Mouse (Mus musculus) intestine, embryonic 15.5 days (tissue): ENCODE measurements around the gene Slc25a40. TPM values are rescaled to one million over a fixed set of nuclear protein-coding genes. Genes with fewer than 3 reads are reported as not detected.

ENCODE experiments used
- ATAC-seq: fragments of 200-750 bp; cut with Nextera tagmentation; 2 replicates; pipeline ENCODE4 v1.8.0; 2017; ENCODE audit warnings: moderate TSS enrichment, moderate library complexity
- H3K27ac ChIP-seq: fragments of 300-500 bp; sonication (generic); 2 replicates; pipeline ENCODE4 v1.5.1; 2015; ENCODE audit warnings: mild to moderate bottlenecking, inconsistent platforms
- H3K27me3 ChIP-seq: fragments of 300-500 bp; sonication (generic); replicated peaks from 2 replicates; pipeline ENCODE4 v1.6.1; 2015; ENCODE audit warnings: inconsistent platforms
- H3K36me3 ChIP-seq: fragments of 300-500 bp; sonication (generic); 2 replicates; pipeline ENCODE4 v1.6.1; 2015; ENCODE audit warnings: inconsistent platforms
- H3K4me1 ChIP-seq: fragments of 300-500 bp; sonication (generic); replicated peaks from 2 replicates; pipeline ENCODE4 v1.6.1; 2015; ENCODE audit warnings: inconsistent platforms
- H3K4me2 ChIP-seq: fragments of 300-500 bp; sonication (generic); replicated peaks from 2 replicates; pipeline ENCODE4 v1.6.1; 2015; ENCODE audit warnings: mild to moderate bottlenecking, inconsistent platforms
- H3K4me3 ChIP-seq: fragments of 300-500 bp; sonication (generic); replicated peaks from 2 replicates; pipeline ENCODE4 v1.5.1; 2015; ENCODE audit warnings: inconsistent platforms
- H3K9ac ChIP-seq: fragments of 300-500 bp; sonication (generic); 2 replicates; pipeline ENCODE4 v1.6.1; 2015; ENCODE audit warnings: inconsistent platforms
- H3K9me3 ChIP-seq: fragments of 300-500 bp; sonication (generic); 2 replicates; pipeline ENCODE4 v1.6.1; 2016; ENCODE audit warnings: inconsistent platforms
- WGBS: fragments of 180-500 bp; shearing (Covaris S2); methylation state at CpG from one replicate; pipeline ENCODE4 v1.1.7; 2015; 5-methylcytosine and 5-hydroxymethylcytosine counted together
- polyA plus RNA-seq: library from polyadenylated mRNA; unstranded; fragments of >200 nt; fragmentation: Nextera tagmentation; extraction: Ambion mirVana; gene quantifications from 2 replicates; pipeline ENCODE4 v1.2.1, GENCODE M21; 2015

Slc25a40 gene
- 9.2 and 10.1 TPM in 2 replicates for polyA plus RNA-seq

- under 1% methylated on average over 91 of the region's 93 CpGs for WGBS
- peak within 1 kb of the TSS; percentile 69 for H3K4me2 ChIP-seq
- H3K4me1 ChIP-seq = peaks cover 6% of the 10 kb centered on the region; the same call in 1 of the 2 replicates
- peak within 1 kb of the TSS; percentile 86 for H3K27ac ChIP-seq
- ATAC-seq = peak; percentile 98
- peaks cover 3% of the 10 kb centered on the region; the same call in 1 of the 2 replicates for H3K36me3 ChIP-seq
- H3K4me3 ChIP-seq = peak within 1 kb of the TSS; percentile 84
- H3K27me3 ChIP-seq = no peaks in the 10 kb centered on the region
- H3K9ac ChIP-seq = peak within 1 kb of the TSS; percentile 90
- no peaks in the 10 kb centered on the region for H3K9me3 ChIP-seq
These were observed at the start of gene Slc25a40, which contains the start of gene Dbf4 for GRCm38 (mm10) chr5:8422157-8422931. TSS of gene Slc25a40 (plus strand) at chr5:8422850. TSS of gene Dbf4 (minus strand) at chr5:8422716.

- Histone ChIP-seq H3K36me3 (no peaks in the 10 kb centered on the region), H3K4me2 (no peak overlapping the region), H3K4me3 (no peak overlapping the region), H3K9me3 (no peaks in the 10 kb centered on the region), H3K27me3 (0 out of 2 replicates have a peak, but pooled peaks cover 2% of the 10 kb centered on the region), H3K27ac (no peak overlapping the region), H3K9ac (no peak overlapping the region), H3K4me1 (no peaks in the 10 kb centered on the region)
- no peak for ATAC-seq
- WGBS = 73% methylated on average over 4 of the region's 4 CpGs
These were observed 49.2 kb upstream of the Slc25a40 start for GRCm38 (mm10) chr5:8373415-8373814.

GRCm38 (mm10) chr5:8374297-8374906, 48.2 kb upstream of the Slc25a40 start:
- H3K27ac ChIP-seq = no peak overlapping the region
- 77% methylated on average over 5 of the region's 5 CpGs for WGBS
- H3K36me3 ChIP-seq = no peaks in the 10 kb centered on the region
- H3K9ac ChIP-seq = no peak overlapping the region
- no peak for ATAC-seq
- H3K9me3 ChIP-seq = no peaks in the 10 kb centered on the region
- no peaks in the 10 kb centered on the region for H3K4me1 ChIP-seq
- no peaks in the 10 kb centered on the region for H3K27me3 ChIP-seq
- H3K4me2 ChIP-seq = no peak overlapping the region
- H3K4me3 ChIP-seq = no peak overlapping the region

GRCm38 (mm10) chr5:8393891-8394583, 28.6 kb upstream of the Slc25a40 start:
- no peak for ATAC-seq
- H3K27ac ChIP-seq = no peak overlapping the region
- H3K4me3 ChIP-seq = no peak overlapping the region
- H3K4me2 ChIP-seq = no peak overlapping the region
- 79% methylated on average over 1 of the region's 1 CpGs for WGBS
- H3K36me3 ChIP-seq = peaks cover 10% of the 10 kb centered on the region
- H3K27me3 ChIP-seq = no peaks in the 10 kb centered on the region
- no peaks in the 10 kb centered on the region for H3K4me1 ChIP-seq
- H3K9me3 ChIP-seq = no peaks in the 10 kb centered on the region
- H3K9ac ChIP-seq = no peak overlapping the region

- WGBS = 94% methylated on average over 13 of the region's 13 CpGs
- Histone ChIP-seq H3K4me1 (no peaks in the 10 kb centered on the region), H3K9me3 (no peaks in the 10 kb centered on the region), H3K27ac (no peak overlapping the region), H3K9ac (no peak overlapping the region), H3K4me2 (no peak overlapping the region), H3K4me3 (no peak overlapping the region), H3K36me3 (peaks cover 12% of the 10 kb centered on the region), H3K27me3 (no peaks in the 10 kb centered on the region)
- ATAC-seq = no peak
These were observed 24.9 kb upstream of the Slc25a40 start for GRCm38 (mm10) chr5:8397587-8398249.

GRCm38 (mm10) chr5:8408746-8409145, 13.9 kb upstream of the Slc25a40 start:
- no peak overlapping the region for H3K27ac ChIP-seq
- H3K4me1 ChIP-seq = no peaks in the 10 kb centered on the region
- peaks cover 10% of the 10 kb centered on the region for H3K36me3 ChIP-seq
- no peak overlapping the region for H3K4me3 ChIP-seq
- H3K4me2 ChIP-seq = no peak overlapping the region
- WGBS = 91% methylated on average over 4 of the region's 4 CpGs
- no peak overlapping the region for H3K9ac ChIP-seq
- no peaks in the 10 kb centered on the region for H3K27me3 ChIP-seq
- H3K9me3 ChIP-seq = no peaks in the 10 kb centered on the region
- ATAC-seq = no peak

- Histone ChIP-seq H3K27ac (no peak overlapping the region), H3K9ac (no peak overlapping the region), H3K4me3 (no peak overlapping the region), H3K4me1 (no peaks in the 10 kb centered on the region), H3K4me2 (no peak overlapping the region), H3K9me3 (no peaks in the 10 kb centered on the region), H3K27me3 (no peaks in the 10 kb centered on the region), H3K36me3 (peaks cover 5% of the 10 kb centered on the region; the same call in 1 of the 2 replicates)
- ATAC-seq = no peak
- 90% methylated on average over 3 of the region's 3 CpGs for WGBS
These were observed 5.8 kb upstream of the Slc25a40 start for GRCm38 (mm10) chr5:8416683-8417413.

- Histone ChIP-seq H3K36me3 (peaks cover 4% of the 10 kb centered on the region; the same call in 1 of the 2 replicates), H3K9ac (no peak overlapping the region), H3K27me3 (no peaks in the 10 kb centered on the region), H3K27ac (no peak overlapping the region), H3K9me3 (no peaks in the 10 kb centered on the region), H3K4me3 (no peak overlapping the region), H3K4me2 (no peak overlapping the region), H3K4me1 (no peaks in the 10 kb centered on the region)
- ATAC-seq = no peak
- 68% methylated on average over 1 of the region's 1 CpGs for WGBS
These were observed 5.2 kb upstream of the Slc25a40 start for GRCm38 (mm10) chr5:8417443-8417842.

- Histone ChIP-seq H3K27ac (no peak overlapping the region), H3K4me1 (peaks cover 6% of the 10 kb centered on the region; the same call in 1 of the 2 replicates), H3K9me3 (no peaks in the 10 kb centered on the region), H3K9ac (no peak overlapping the region), H3K4me3 (peak overlapping the region; percentile 84), H3K4me2 (peak overlapping the region; percentile 69), H3K36me3 (peaks cover 3% of the 10 kb centered on the region; the same call in 1 of the 2 replicates), H3K27me3 (no peaks in the 10 kb centered on the region)
- 7% methylated on average over 3 of the region's 3 CpGs for WGBS
- no peak for ATAC-seq
These were observed 1.2 kb upstream of the Slc25a40 start for GRCm38 (mm10) chr5:8421424-8421823.

- Histone ChIP-seq H3K27ac (peak overlapping the region; percentile 86), H3K4me1 (peaks cover 6% of the 10 kb centered on the region; the same call in 1 of the 2 replicates), H3K36me3 (no peaks in the 10 kb centered on the region), H3K9me3 (no peaks in the 10 kb centered on the region), H3K4me3 (peak overlapping the region; percentile 84), H3K9ac (peak overlapping the region; percentile 80), H3K27me3 (no peaks in the 10 kb centered on the region), H3K4me2 (peak overlapping the region; percentile 69)
- ATAC-seq = no peak; the same call in 1 of the 2 replicates
- 1% methylated on average over 40 of the region's 40 CpGs for WGBS
These were observed 580 bp downstream of the Slc25a40 start for GRCm38 (mm10) chr5:8422932-8423928.
